Comparison of ENCODE assay signal across 14 mouse cellular contexts in genomic region chr14:19707721-19708507, GRCm38 (mm10). TPM values are rescaled to one million over a fixed set of nuclear protein-coding genes. Genes with fewer than 3 reads are reported as not detected.
DNase-seq lines count a peak whose midpoint lies in the region; ATAC-seq and TF ChIP-seq lines count a peak whose summit lies in the region.
"Had no signal": no experiment of that assay in that cellular context is flagged by ENCODE, and none has a peak within 500 bp of the region (broad histone marks: within the 10 kb centered on the region; RNA-seq: fewer than 3 reads in every experiment).

No protein-coding gene starts in this region.

- intact Hi-C loops in heart, postnatal 25 days (cut with DNase I) = loop anchor here (2.0 to 10.0 kb wide), 3 partner anchors 43 to 359 kb away; partner anchors contain the start of genes Gng2 and Nid2
- intact Hi-C loops in gastrocnemius, adult 2 months (cut with DNase I) = loop anchor here (2.0 kb wide), 1 partner anchor 69 kb away; no protein-coding TSS in a partner anchor

- no peaks in the 10 kb centered on the region for H3K9me3 ChIP-seq in liver, embryonic 12.5 days (replicated peaks)
- H3K9me3 ChIP-seq: forebrain, embryonic 15.5 days had no signal

- TF ChIP-seq CTCF in gastrocnemius, adult 2 months (IDR thresholded peaks at IDR 0.05) = no peak

- H3K36me3 ChIP-seq in liver, embryonic 12.5 days = no peaks in the 10 kb centered on the region
- H3K36me3 ChIP-seq: forebrain, embryonic 15.5 days had no signal

- WGBS in liver, embryonic 12.5 days (ENCODE audit: insufficient replicate concordance) = 55% methylated on average over 11 of the region's 11 CpGs

- 0 out of 2 replicates have a peak, but pooled peaks cover 5% of the 10 kb centered on the region for H3K27me3 ChIP-seq in liver, embryonic 12.5 days (replicated peaks)
- H3K27me3 ChIP-seq: forebrain, embryonic 15.5 days had no signal

- H3K9ac ChIP-seq in liver, embryonic 12.5 days = no peak overlapping the region; the same call in 1 of the 2 replicates
- H3K9ac ChIP-seq: forebrain, embryonic 15.5 days had no signal

- H3K4me1 ChIP-seq in liver, embryonic 12.5 days = peaks cover 10% of the 10 kb centered on the region; the same call in 1 of the 2 replicates

- peak; percentile 63 for DNase-seq in heart, adult 11 months
- DNase-seq in heart, postnatal 25 days (ENCODE audit: low spot score) = no peak
- peak; percentile 63 for DNase-seq in brain, adult 2 months (ENCODE audit: low read depth, low spot score)
- peak; percentile 53 to 61 for DNase-seq in kidney, adult 8-10 months
- DNase-seq in gastrocnemius, adult 2 months = no peak
- no peak for DNase-seq in thymus, adult 18-20 months
- no peak for DNase-seq in urinary bladder, adult 2 months (ENCODE audit: low spot score)
- DNase-seq: adrenal gland, adult 8-10 months; lung, postnatal 4 days; thymus, adult 2 months had no signal

- peak overlapping the region; percentile 34 for H3K4me3 ChIP-seq in liver, embryonic 12.5 days
- no peak overlapping the region for H3K4me3 ChIP-seq in gastrocnemius, adult 2 months
- H3K4me3 ChIP-seq: forebrain, embryonic 15.5 days had no signal

- H3K4me2 ChIP-seq in liver, embryonic 12.5 days = peak overlapping the region; percentile 37
- H3K4me2 ChIP-seq: forebrain, embryonic 15.5 days; heart, embryonic 11.5 days had no signal

- no peak for ATAC-seq in liver, embryonic 12.5 days
- ATAC-seq: forebrain, embryonic 15.5 days had no signal

- 0 out of 2 replicates have a peak overlapping the region, but pooled peaks have one; percentile 58 for H3K27ac ChIP-seq in liver, embryonic 12.5 days
- H3K27ac ChIP-seq in gastrocnemius, adult 2 months = no peak overlapping the region
- H3K27ac ChIP-seq: forebrain, embryonic 15.5 days had no signal

RNA-seq across cellular contexts. Expression of gene Nid2, which starts 43.2 kb away (rescaled TPM):
- 10 to 100 TPM; 46.4 to 53.2 TPM for total RNA-seq in heart, postnatal 25 days (2021)
- polyA plus RNA-seq in liver, embryonic 12.5 days (2016; fragmentation: Nextera tagmentation; extraction: Ambion mirVana) = 24.1 and 24.2 TPM in 2 replicates
- total RNA-seq in gastrocnemius, adult 2 months (2021) = 1 to 10 TPM; 6.5 to 7.6 TPM
- 9.0 and 12.6 TPM in 2 replicates for polyA plus RNA-seq in urinary bladder, adult 2 months (2012; rRNA removed)
- total RNA-seq: neutrophil, adult 5-6 weeks had no signal

Comparison
In these comparisons a context has a peak if more than half of its experiments do, and no peak if none do; other contexts are left out.
1. DNase-seq: peak in heart, adult 11 months (single experiment), brain, adult 2 months (single experiment) and kidney, adult 8-10 months (2 of 2); none in heart, postnatal 25 days (single experiment), gastrocnemius, adult 2 months (single experiment), thymus, adult 18-20 months (0 of 2) and urinary bladder, adult 2 months (single experiment).
2. RNA of gene Nid2, which starts 43.2 kb away (total RNA-seq): 46.4 to 53.2 TPM in heart, postnatal 25 days; 6.5 to 7.6 TPM in gastrocnemius, adult 2 months; every median in the first group is over 4 times any median in the second.